Mouse (Mus musculus) lung, embryonic 15.5 days (tissue): ENCODE results near the gene Ccr7. TPM values are rescaled to one million over a fixed set of nuclear protein-coding genes. Genes with fewer than 3 reads are reported as not detected.
A peak's percentile ranks its signal among the peaks of the same experiment; 100 is the strongest.

ENCODE experiments used
- ATAC-seq: fragments of 200-750 bp; cut with Nextera tagmentation; 2 replicates; pipeline ENCODE4 v1.8.0; 2017; ENCODE audit warnings: moderate number of reproducible peaks, borderline replicate concordance; ENCODE audit not compliant: low FRiP score, low TSS enrichment; ENCODE audit errors: extremely low read depth
- H3K27ac ChIP-seq: fragments of 300-500 bp; sonication (generic); 2 replicates; pipeline ENCODE4 v1.5.1; 2015; ENCODE audit warnings: moderate library complexity, mild to moderate bottlenecking, inconsistent platforms
- H3K27me3 ChIP-seq: fragments of 300-500 bp; sonication (generic); 2 replicates; pipeline ENCODE4 v1.6.1; 2015; ENCODE audit warnings: inconsistent platforms
- H3K36me3 ChIP-seq: fragments of 300-500 bp; sonication (generic); 2 replicates; pipeline ENCODE4 v1.6.1; 2015; ENCODE audit warnings: inconsistent platforms
- H3K4me1 ChIP-seq: fragments of 300-500 bp; sonication (generic); 2 replicates; pipeline ENCODE4 v1.6.1; 2015; ENCODE audit warnings: inconsistent platforms
- H3K4me2 ChIP-seq: fragments of 300-500 bp; sonication (generic); 2 replicates; pipeline ENCODE4 v1.6.1; 2015; ENCODE audit warnings: inconsistent platforms, mild to moderate bottlenecking, moderate library complexity
- H3K4me3 ChIP-seq: fragments of 300-500 bp; sonication (generic); 2 replicates; pipeline ENCODE4 v1.5.1; 2015; ENCODE audit warnings: mild to moderate bottlenecking, inconsistent platforms
- H3K9ac ChIP-seq: fragments of 300-500 bp; sonication (generic); 2 replicates; pipeline ENCODE4 v1.6.1; 2015; ENCODE audit warnings: inconsistent platforms
- H3K9me3 ChIP-seq: fragments of 300-500 bp; sonication (generic); 2 replicates; pipeline ENCODE4 v1.6.1; 2016; ENCODE audit warnings: inconsistent platforms
- WGBS: fragments of 180-500 bp; shearing (Covaris S2); methylation state at CpG from one replicate; pipeline ENCODE4 v1.1.7; 2015; 5-methylcytosine and 5-hydroxymethylcytosine counted together
- polyA plus RNA-seq: library from polyadenylated mRNA; unstranded; fragments of >200 nt; fragmentation: Nextera tagmentation; extraction: Ambion mirVana; gene quantifications from 2 replicates; pipeline ENCODE4 v1.2.1, GENCODE M21; 2015

Ccr7 gene
- polyA plus RNA-seq, 1 experiment from 2014 or later, result 0.29 TPM

GRCm38 (mm10) chr11:99151333-99151930 lies 3.4 kb downstream of the Ccr7 start:
- peaks cover 38% of the 10 kb centered on the region for H3K4me1 ChIP-seq
- no peaks in the 10 kb centered on the region for H3K36me3 ChIP-seq
- WGBS, result 61% methylated on average over 11 of the region's 11 CpGs
- H3K27me3 ChIP-seq, result peaks cover 5% of the 10 kb centered on the region; the same call in 1 of the 2 replicates
- no peak overlapping the region for H3K4me2 ChIP-seq
- no peak overlapping the region for H3K27ac ChIP-seq
- H3K9ac ChIP-seq, result no peak overlapping the region
- H3K9me3 ChIP-seq, result no peaks in the 10 kb centered on the region
- no peak overlapping the region for H3K4me3 ChIP-seq
- ATAC-seq, result no peak

GRCm38 (mm10) chr11:99150889-99151288 lies 4.0 kb downstream of the Ccr7 start:
- 47% methylated on average over 7 of the region's 7 CpGs for WGBS
- Histone ChIP-seq H3K9ac (no peak overlapping the region), H3K27me3 (peaks cover 5% of the 10 kb centered on the region; the same call in 1 of the 2 replicates), H3K4me3 (no peak overlapping the region), H3K36me3 (no peaks in the 10 kb centered on the region), H3K4me1 (peaks cover 38% of the 10 kb centered on the region), H3K4me2 (no peak overlapping the region), H3K9me3 (no peaks in the 10 kb centered on the region), H3K27ac (no peak overlapping the region)
- no peak for ATAC-seq

- H3K27me3 ChIP-seq, result peaks cover 5% of the 10 kb centered on the region; the same call in 1 of the 2 replicates
- WGBS, result 46% methylated on average over 19 of the region's 19 CpGs
- no peak overlapping the region for H3K4me3 ChIP-seq
- no peak overlapping the region for H3K9ac ChIP-seq
- H3K27ac ChIP-seq, result peak overlapping the region; percentile 25; the same call in 1 of the 2 replicates
- no peak overlapping the region for H3K4me2 ChIP-seq
- no peaks in the 10 kb centered on the region for H3K9me3 ChIP-seq
- peak; percentile 27 for ATAC-seq
- H3K36me3 ChIP-seq, result no peaks in the 10 kb centered on the region
- peaks cover 40% of the 10 kb centered on the region for H3K4me1 ChIP-seq
These were observed 4.7 kb downstream of the Ccr7 start for GRCm38 (mm10) chr11:99149898-99150757.

GRCm38 (mm10) chr11:99148896-99149703 lies 5.8 kb downstream of the Ccr7 start:
- H3K9ac ChIP-seq, result no peak overlapping the region
- H3K4me2 ChIP-seq, result peak overlapping the region; percentile 27; the same call in 1 of the 2 replicates
- peaks cover 50% of the 10 kb centered on the region for H3K4me1 ChIP-seq
- H3K9me3 ChIP-seq, result no peaks in the 10 kb centered on the region
- no peaks in the 10 kb centered on the region for H3K36me3 ChIP-seq
- ATAC-seq, result no peak
- H3K27ac ChIP-seq, result peak overlapping the region; percentile 90
- 11% methylated on average over 16 of the region's 16 CpGs for WGBS
- H3K4me3 ChIP-seq, result no peak overlapping the region
- peaks cover 5% of the 10 kb centered on the region; the same call in 1 of the 2 replicates for H3K27me3 ChIP-seq

GRCm38 (mm10) chr11:99148400-99148799 lies 6.5 kb downstream of the Ccr7 start:
- Histone ChIP-seq H3K9ac (no peak overlapping the region), H3K9me3 (no peaks in the 10 kb centered on the region), H3K4me2 (no peak overlapping the region), H3K36me3 (no peaks in the 10 kb centered on the region), H3K4me1 (peaks cover 57% of the 10 kb centered on the region), H3K27me3 (peaks cover 5% of the 10 kb centered on the region; the same call in 1 of the 2 replicates), H3K4me3 (no peak overlapping the region), H3K27ac (peak overlapping the region; percentile 90)
- 51% methylated on average over 8 of the region's 8 CpGs for WGBS
- no peak for ATAC-seq

- peaks cover 5% of the 10 kb centered on the region; the same call in 1 of the 2 replicates for H3K27me3 ChIP-seq
- ATAC-seq, result peak; percentile 45; the same call in 1 of the 2 replicates
- no peak overlapping the region for H3K4me3 ChIP-seq
- H3K4me2 ChIP-seq, result no peak overlapping the region
- H3K9me3 ChIP-seq, result no peaks in the 10 kb centered on the region
- 15% methylated on average over 4 of the region's 4 CpGs for WGBS
- peak overlapping the region; percentile 90 for H3K27ac ChIP-seq
- H3K9ac ChIP-seq, result no peak overlapping the region
- no peaks in the 10 kb centered on the region for H3K36me3 ChIP-seq
- H3K4me1 ChIP-seq, result peaks cover 62% of the 10 kb centered on the region
These were observed 7.0 kb downstream of the Ccr7 start for GRCm38 (mm10) chr11:99147920-99148289.

GRCm38 (mm10) chr11:99147041-99147919 lies 7.6 kb downstream of the Ccr7 start:
- H3K36me3 ChIP-seq, result no peaks in the 10 kb centered on the region
- no peak overlapping the region for H3K4me3 ChIP-seq
- H3K27ac ChIP-seq, result peak overlapping the region; percentile 90
- H3K27me3 ChIP-seq, result peaks cover 5% of the 10 kb centered on the region; the same call in 1 of the 2 replicates
- peaks cover 68% of the 10 kb centered on the region for H3K4me1 ChIP-seq
- no peak overlapping the region for H3K9ac ChIP-seq
- ATAC-seq, result peak; percentile 56
- WGBS, result 16% methylated on average over 17 of the region's 17 CpGs
- H3K9me3 ChIP-seq, result no peaks in the 10 kb centered on the region
- no peak overlapping the region for H3K4me2 ChIP-seq

- WGBS, result 54% methylated on average over 6 of the region's 6 CpGs
- Histone ChIP-seq H3K27me3 (peaks cover 5% of the 10 kb centered on the region; the same call in 1 of the 2 replicates), H3K4me2 (no peak overlapping the region), H3K9ac (no peak overlapping the region), H3K9me3 (no peaks in the 10 kb centered on the region), H3K36me3 (no peaks in the 10 kb centered on the region), H3K27ac (peak overlapping the region; percentile 90), H3K4me1 (peaks cover 75% of the 10 kb centered on the region), H3K4me3 (no peak overlapping the region)
- ATAC-seq, result no peak
These were observed 8.3 kb downstream of the Ccr7 start for GRCm38 (mm10) chr11:99146558-99146957.

- no peak for ATAC-seq
- Histone ChIP-seq H3K9ac (no peak overlapping the region), H3K27ac (no peak overlapping the region), H3K36me3 (no peaks in the 10 kb centered on the region), H3K4me2 (no peak overlapping the region), H3K27me3 (no peaks in the 10 kb centered on the region), H3K4me3 (no peak overlapping the region), H3K4me1 (peaks cover 79% of the 10 kb centered on the region), H3K9me3 (no peaks in the 10 kb centered on the region)
- WGBS, result 91% methylated on average over 16 of the region's 16 CpGs
These were observed 9.1 kb downstream of the Ccr7 start for GRCm38 (mm10) chr11:99145765-99146164.

- Histone ChIP-seq H3K4me2 (no peak overlapping the region), H3K9ac (no peak overlapping the region), H3K4me3 (no peak overlapping the region), H3K27me3 (no peaks in the 10 kb centered on the region), H3K9me3 (no peaks in the 10 kb centered on the region), H3K36me3 (no peaks in the 10 kb centered on the region), H3K4me1 (peaks cover 76% of the 10 kb centered on the region), H3K27ac (no peak overlapping the region)
- ATAC-seq, result no peak
- WGBS, result 82% methylated on average over 23 of the region's 23 CpGs
These were observed 9.9 kb downstream of the Ccr7 start for GRCm38 (mm10) chr11:99144940-99145339.

- Histone ChIP-seq H3K4me2 (no peak overlapping the region), H3K9ac (no peak overlapping the region), H3K27ac (no peak overlapping the region), H3K4me3 (no peak overlapping the region), H3K9me3 (no peaks in the 10 kb centered on the region), H3K27me3 (no peaks in the 10 kb centered on the region), H3K36me3 (no peaks in the 10 kb centered on the region), H3K4me1 (peaks cover 71% of the 10 kb centered on the region)
- ATAC-seq, result no peak
- 53% methylated on average over 5 of the region's 5 CpGs for WGBS
These were observed 10.4 kb downstream of the Ccr7 start for GRCm38 (mm10) chr11:99144456-99144855.
